Mouse (Mus musculus): Measurements from ENCODE around the gene Mrpl4.

Mrpl4 gene

GRCm38 (mm10) chr9:21002627-21003551, at the start of gene Mrpl4:
Gene Mrpl4, plus strand, starts transcription at chr9:21002738.
- DNase-seq = peak; percentile 92

GRCm38 (mm10) chr9:20956989-20957388, 45.5 kb upstream of the Mrpl4 start:
- DNase-seq = no peak

- no peak for DNase-seq
Measured at GRCm38 (mm10) chr9:20959430-20959938, 43.1 kb upstream of the Mrpl4 start, which contains the start of gene Dnmt1. Gene Dnmt1, minus strand, starts transcription at chr9:20959888.

- no peak for DNase-seq
Measured at GRCm38 (mm10) chr9:20961557-20961956, 41.0 kb upstream of the Mrpl4 start.

GRCm38 (mm10) chr9:20965606-20966005, 36.9 kb upstream of the Mrpl4 start:
- no peak for DNase-seq

- no peak for DNase-seq
Measured at GRCm38 (mm10) chr9:20966008-20966407, 36.5 kb upstream of the Mrpl4 start.

GRCm38 (mm10) chr9:20966747-20967146, 35.8 kb upstream of the Mrpl4 start:
- DNase-seq = no peak

GRCm38 (mm10) chr9:20971751-20972140, 30.8 kb upstream of the Mrpl4 start:
- DNase-seq = peak; percentile 14

- DNase-seq = peak; percentile 70
Measured at GRCm38 (mm10) chr9:20972141-20972992, 30.2 kb upstream of the Mrpl4 start.

- DNase-seq = no peak
Measured at GRCm38 (mm10) chr9:20973001-20973681, 29.4 kb upstream of the Mrpl4 start.

- DNase-seq = no peak
Measured at GRCm38 (mm10) chr9:20973682-20974075, 28.9 kb upstream of the Mrpl4 start.

- peak; percentile 22 for DNase-seq
Measured at GRCm38 (mm10) chr9:20975431-20976215, 26.9 kb upstream of the Mrpl4 start.

GRCm38 (mm10) chr9:20976216-20976960, 26.1 kb upstream of the Mrpl4 start, which contains the start of gene S1pr2:
Gene S1pr2, minus strand, starts transcription at chr9:20976781.
- peak; percentile 63 for DNase-seq

- DNase-seq = no peak
Measured at GRCm38 (mm10) chr9:20976961-20977689, 25.4 kb upstream of the Mrpl4 start.

GRCm38 (mm10) chr9:20978409-20979095, 24.0 kb upstream of the Mrpl4 start:
- DNase-seq = no peak

GRCm38 (mm10) chr9:20979181-20979580, 23.4 kb upstream of the Mrpl4 start:
- DNase-seq = no peak

- no peak for DNase-seq
Measured at GRCm38 (mm10) chr9:20979769-20980168, 22.8 kb upstream of the Mrpl4 start.

- DNase-seq = no peak
Measured at GRCm38 (mm10) chr9:20982171-20982570, 20.4 kb upstream of the Mrpl4 start.

- no peak for DNase-seq
Measured at GRCm38 (mm10) chr9:20983169-20983568, 19.4 kb upstream of the Mrpl4 start.

Data from right cerebral cortex, postnatal 25 days (tissue).